Mouse (Mus musculus): ENCODE results near the gene Syt7. TPM values are rescaled to one million over a fixed set of nuclear protein-coding genes. Genes with fewer than 3 reads are reported as not detected.

Syt7 gene
- total and polyA plus RNA-seq, 2 experiments, result 0.28 to 0.45 TPM

- no peak for DNase-seq (ENCODE audit: extremely low read depth, low read depth, low spot score)
- H3K36me3 ChIP-seq (ENCODE audit: control insufficient read depth, insufficient read depth, low read length), result no peaks in the 10 kb centered on the region
- no peak overlapping the region for H3K9ac ChIP-seq (ENCODE audit: low read depth, low read length)
- H3K27me3 ChIP-seq (ENCODE audit: control insufficient read depth, insufficient read depth, low read length), result no peaks in the 10 kb centered on the region
- H3K4me3 ChIP-seq (ENCODE audit: insufficient read depth, low read depth, low read length), result no peak overlapping the region
- WGBS, result 70% methylated on average over 10 of the region's 10 CpGs
- TF ChIP-seq CTCF (IDR thresholded peaks at IDR 0.05; ENCODE audit: low read depth, low read length) (no peak), POLR2A (IDR thresholded peaks at IDR 0.05; ENCODE audit: extremely low read depth, insufficient read depth, low read length) (no peak)
- no peaks in the 10 kb centered on the region for H3K79me2 ChIP-seq (ENCODE audit: control insufficient read depth, insufficient read depth, low read length)
- no peak overlapping the region for H3K27ac ChIP-seq (replicated peaks; ENCODE audit: insufficient read depth, low read depth, low read length)
- H3K4me1 ChIP-seq (ENCODE audit: control insufficient read depth, insufficient read depth, low read length), result no peaks in the 10 kb centered on the region
Observed at GRCm38 (mm10) chr19:10404424-10404823, 15.5 kb downstream of the Syt7 start.

GRCm38 (mm10) chr19:10404911-10405310, 16.0 kb downstream of the Syt7 start:
- Histone ChIP-seq H3K4me1 (ENCODE audit: control insufficient read depth, insufficient read depth, low read length) (no peaks in the 10 kb centered on the region), H3K36me3 (ENCODE audit: control insufficient read depth, insufficient read depth, low read length) (no peaks in the 10 kb centered on the region), H3K27me3 (ENCODE audit: control insufficient read depth, insufficient read depth, low read length) (no peaks in the 10 kb centered on the region), H3K27ac (replicated peaks; ENCODE audit: insufficient read depth, low read depth, low read length) (no peak overlapping the region), H3K4me3 (ENCODE audit: insufficient read depth, low read depth, low read length) (no peak overlapping the region), H3K79me2 (ENCODE audit: control insufficient read depth, insufficient read depth, low read length) (no peaks in the 10 kb centered on the region), H3K9ac (ENCODE audit: low read depth, low read length) (no peak overlapping the region)
- WGBS, result 59% methylated on average over 2 of the region's 2 CpGs
- TF ChIP-seq CTCF (IDR thresholded peaks at IDR 0.05; ENCODE audit: low read depth, low read length) (no peak), POLR2A (IDR thresholded peaks at IDR 0.05; ENCODE audit: extremely low read depth, insufficient read depth, low read length) (no peak)
- no peak for DNase-seq (ENCODE audit: extremely low read depth, low read depth, low spot score)

GRCm38 (mm10) chr19:10413701-10414242, 24.9 kb downstream of the Syt7 start:
- TF ChIP-seq CTCF (IDR thresholded peaks at IDR 0.05; ENCODE audit: low read depth, low read length), result no peak
- no peak for TF ChIP-seq POLR2A (IDR thresholded peaks at IDR 0.05; ENCODE audit: extremely low read depth, insufficient read depth, low read length)
- DNase-seq (ENCODE audit: extremely low read depth, low read depth, low spot score), result no peak
- Histone ChIP-seq H3K27me3 (ENCODE audit: control insufficient read depth, insufficient read depth, low read length) (no peaks in the 10 kb centered on the region), H3K27ac (replicated peaks; ENCODE audit: insufficient read depth, low read depth, low read length) (no peak overlapping the region), H3K9ac (ENCODE audit: low read depth, low read length) (no peak overlapping the region), H3K36me3 (ENCODE audit: control insufficient read depth, insufficient read depth, low read length) (no peaks in the 10 kb centered on the region), H3K79me2 (ENCODE audit: control insufficient read depth, insufficient read depth, low read length) (no peaks in the 10 kb centered on the region), H3K4me1 (ENCODE audit: control insufficient read depth, insufficient read depth, low read length) (no peaks in the 10 kb centered on the region), H3K4me3 (ENCODE audit: insufficient read depth, low read depth, low read length) (no peak overlapping the region)
- WGBS, result 19% methylated on average over 19 of the region's 19 CpGs

- no peaks in the 10 kb centered on the region for H3K79me2 ChIP-seq (ENCODE audit: control insufficient read depth, insufficient read depth, low read length)
- TF ChIP-seq POLR2A (IDR thresholded peaks at IDR 0.05; ENCODE audit: extremely low read depth, insufficient read depth, low read length) (no peak), CTCF (IDR thresholded peaks at IDR 0.05; ENCODE audit: low read depth, low read length) (no peak)
- H3K9ac ChIP-seq (ENCODE audit: low read depth, low read length), result no peak overlapping the region
- H3K36me3 ChIP-seq (ENCODE audit: control insufficient read depth, insufficient read depth, low read length), result no peaks in the 10 kb centered on the region
- no peaks in the 10 kb centered on the region for H3K27me3 ChIP-seq (ENCODE audit: control insufficient read depth, insufficient read depth, low read length)
- 78% methylated on average over 5 of the region's 5 CpGs for WGBS
- no peaks in the 10 kb centered on the region for H3K4me1 ChIP-seq (ENCODE audit: control insufficient read depth, insufficient read depth, low read length)
- H3K27ac ChIP-seq (replicated peaks; ENCODE audit: insufficient read depth, low read depth, low read length), result no peak overlapping the region
- H3K4me3 ChIP-seq (ENCODE audit: insufficient read depth, low read depth, low read length), result no peak overlapping the region
- DNase-seq (ENCODE audit: extremely low read depth, low read depth, low spot score), result no peak
Observed at GRCm38 (mm10) chr19:10415508-10415907, 26.6 kb downstream of the Syt7 start.

GRCm38 (mm10) chr19:10416889-10417288, 28.0 kb downstream of the Syt7 start:
- Histone ChIP-seq H3K79me2 (ENCODE audit: control insufficient read depth, insufficient read depth, low read length) (no peaks in the 10 kb centered on the region), H3K36me3 (ENCODE audit: control insufficient read depth, insufficient read depth, low read length) (no peaks in the 10 kb centered on the region), H3K9ac (ENCODE audit: low read depth, low read length) (no peak overlapping the region), H3K4me1 (ENCODE audit: control insufficient read depth, insufficient read depth, low read length) (no peaks in the 10 kb centered on the region), H3K4me3 (ENCODE audit: insufficient read depth, low read depth, low read length) (no peak overlapping the region), H3K27me3 (ENCODE audit: control insufficient read depth, insufficient read depth, low read length) (0 out of 2 replicates have a peak, but pooled peaks cover under 1% of the 10 kb centered on the region), H3K27ac (replicated peaks; ENCODE audit: insufficient read depth, low read depth, low read length) (no peak overlapping the region)
- DNase-seq (ENCODE audit: extremely low read depth, low read depth, low spot score), result no peak
- WGBS, result 81% methylated on average over 8 of the region's 8 CpGs
- no peak for TF ChIP-seq CTCF (IDR thresholded peaks at IDR 0.05; ENCODE audit: low read depth, low read length)

- no peaks in the 10 kb centered on the region for H3K79me2 ChIP-seq (ENCODE audit: control insufficient read depth, insufficient read depth, low read length)
- no peak for TF ChIP-seq POLR2A (IDR thresholded peaks at IDR 0.05; ENCODE audit: extremely low read depth, insufficient read depth, low read length)
- TF ChIP-seq CTCF (IDR thresholded peaks at IDR 0.05; ENCODE audit: low read depth, low read length), result no peak
- no peaks in the 10 kb centered on the region for H3K36me3 ChIP-seq (ENCODE audit: control insufficient read depth, insufficient read depth, low read length)
- 0 out of 2 replicates have a peak, but pooled peaks cover 4% of the 10 kb centered on the region for H3K27me3 ChIP-seq (ENCODE audit: control insufficient read depth, insufficient read depth, low read length)
- H3K9ac ChIP-seq (ENCODE audit: low read depth, low read length), result no peak overlapping the region
- no peak overlapping the region for H3K27ac ChIP-seq (replicated peaks; ENCODE audit: insufficient read depth, low read depth, low read length)
- no peak for DNase-seq (ENCODE audit: extremely low read depth, low read depth, low spot score)
- no peak overlapping the region for H3K4me3 ChIP-seq (ENCODE audit: insufficient read depth, low read depth, low read length)
- H3K4me1 ChIP-seq (ENCODE audit: control insufficient read depth, insufficient read depth, low read length), result no peaks in the 10 kb centered on the region
- 56% methylated on average over 12 of the region's 12 CpGs for WGBS
Observed at GRCm38 (mm10) chr19:10417436-10417835, 28.5 kb downstream of the Syt7 start.
